Mouse (Mus musculus): ENCODE measurements at regions not wholly inside any gene's neighbourhood (a gene's known extent, or its start where the extent isn't known, plus 50 kb on each side); places are given as distances from the start of the nearest gene placed in this dataset.

GRCm38 (mm10) chr8:101815121-101815520 lies 970.3 kb downstream of the Cdh11 start:
- no peaks in the 10 kb centered on the region for H3K27me3 ChIP-seq (ENCODE audit: control insufficient read depth, insufficient read depth, low read length)
- 86% methylated on average over 1 of the region's 1 CpGs for WGBS
- H3K4me3 ChIP-seq (ENCODE audit: low read depth, low read length), result no peak overlapping the region
- no peak overlapping the region for H3K4me2 ChIP-seq
- ATAC-seq (ENCODE audit: low FRiP score) (0 out of 2 replicates have a peak, but pooled peaks have one; percentile 59), DNase-seq (ENCODE audit: low spot score, missing footprints) (no peak)
- H3K9me3 ChIP-seq (ENCODE audit: control insufficient read depth, low read length), result no peaks in the 10 kb centered on the region
- no peaks in the 10 kb centered on the region for H3K36me3 ChIP-seq (ENCODE audit: control insufficient read depth, insufficient read depth, low read length)
- H3K27ac ChIP-seq (ENCODE audit: low read depth, low read length), result no peak overlapping the region
- no peak overlapping the region for H3K9ac ChIP-seq (ENCODE audit: low read length)
- H3K4me1 ChIP-seq (ENCODE audit: control insufficient read depth, insufficient read depth, low read length), result no peaks in the 10 kb centered on the region

GRCm38 (mm10) chr8:101803561-101803960 lies 981.9 kb downstream of the Cdh11 start:
- no peak overlapping the region for H3K4me2 ChIP-seq
- H3K36me3 ChIP-seq (ENCODE audit: control insufficient read depth, insufficient read depth, low read length), result no peaks in the 10 kb centered on the region
- no peaks in the 10 kb centered on the region for H3K27me3 ChIP-seq (ENCODE audit: control insufficient read depth, insufficient read depth, low read length)
- no peak overlapping the region for H3K9ac ChIP-seq (ENCODE audit: low read length)
- no peak overlapping the region for H3K4me3 ChIP-seq (ENCODE audit: low read depth, low read length)
- no peak overlapping the region for H3K27ac ChIP-seq (ENCODE audit: low read depth, low read length)
- H3K9me3 ChIP-seq (ENCODE audit: control insufficient read depth, low read length), result no peaks in the 10 kb centered on the region
- ATAC-seq (ENCODE audit: low FRiP score) (no peak), DNase-seq (ENCODE audit: low spot score, missing footprints) (no peak)
- H3K4me1 ChIP-seq (ENCODE audit: control insufficient read depth, insufficient read depth, low read length), result no peaks in the 10 kb centered on the region
- 89% methylated on average over 2 of the region's 2 CpGs for WGBS

- Histone ChIP-seq H3K4me1 (ENCODE audit: control insufficient read depth, insufficient read depth, low read length) (no peaks in the 10 kb centered on the region), H3K9ac (ENCODE audit: low read length) (no peak overlapping the region), H3K9me3 (ENCODE audit: control insufficient read depth, low read length) (no peaks in the 10 kb centered on the region), H3K36me3 (ENCODE audit: control insufficient read depth, insufficient read depth, low read length) (no peaks in the 10 kb centered on the region), H3K27me3 (ENCODE audit: control insufficient read depth, insufficient read depth, low read length) (no peaks in the 10 kb centered on the region), H3K4me2 (no peak overlapping the region), H3K27ac (ENCODE audit: low read depth, low read length) (no peak overlapping the region), H3K4me3 (ENCODE audit: low read depth, low read length) (no peak overlapping the region)
- DNase-seq (ENCODE audit: low spot score, missing footprints) (no peak), ATAC-seq (ENCODE audit: low FRiP score) (no peak)
- WGBS, result 93% methylated on average over 6 of the region's 6 CpGs
Measured at GRCm38 (mm10) chr8:101802119-101802518, 983.3 kb downstream of the Cdh11 start.

- DNase-seq (ENCODE audit: low spot score, missing footprints) (no peak), ATAC-seq (ENCODE audit: low FRiP score) (no peak)
- Histone ChIP-seq H3K4me2 (no peak overlapping the region), H3K4me1 (ENCODE audit: control insufficient read depth, insufficient read depth, low read length) (no peaks in the 10 kb centered on the region), H3K27me3 (ENCODE audit: control insufficient read depth, insufficient read depth, low read length) (no peaks in the 10 kb centered on the region), H3K9me3 (ENCODE audit: control insufficient read depth, low read length) (no peaks in the 10 kb centered on the region), H3K9ac (ENCODE audit: low read length) (no peak overlapping the region), H3K36me3 (ENCODE audit: control insufficient read depth, insufficient read depth, low read length) (no peaks in the 10 kb centered on the region), H3K4me3 (ENCODE audit: low read depth, low read length) (no peak overlapping the region), H3K27ac (ENCODE audit: low read depth, low read length) (no peak overlapping the region)
- WGBS, result 88% methylated on average over 1 of the region's 1 CpGs
Measured at GRCm38 (mm10) chr8:101790785-101791184, 994.7 kb downstream of the Cdh11 start.

GRCm38 (mm10) chr8:101786876-101787275 lies 998.6 kb downstream of the Cdh11 start:
- Histone ChIP-seq H3K4me2 (no peak overlapping the region), H3K9ac (ENCODE audit: low read length) (no peak overlapping the region), H3K4me3 (ENCODE audit: low read depth, low read length) (no peak overlapping the region), H3K9me3 (ENCODE audit: control insufficient read depth, low read length) (no peaks in the 10 kb centered on the region), H3K27ac (ENCODE audit: low read depth, low read length) (no peak overlapping the region), H3K4me1 (ENCODE audit: control insufficient read depth, insufficient read depth, low read length) (no peaks in the 10 kb centered on the region), H3K27me3 (ENCODE audit: control insufficient read depth, insufficient read depth, low read length) (no peaks in the 10 kb centered on the region), H3K36me3 (ENCODE audit: control insufficient read depth, insufficient read depth, low read length) (no peaks in the 10 kb centered on the region)
- ATAC-seq (ENCODE audit: low FRiP score) (no peak), DNase-seq (ENCODE audit: low spot score, missing footprints) (no peak)

- 61% methylated on average over 2 of the region's 2 CpGs for WGBS
- H3K36me3 ChIP-seq (ENCODE audit: control insufficient read depth, insufficient read depth, low read length), result no peaks in the 10 kb centered on the region
- H3K27me3 ChIP-seq (ENCODE audit: control insufficient read depth, insufficient read depth, low read length), result no peaks in the 10 kb centered on the region
- H3K27ac ChIP-seq (ENCODE audit: low read depth, low read length), result no peak overlapping the region
- no peak overlapping the region for H3K9ac ChIP-seq (ENCODE audit: low read length)
- no peaks in the 10 kb centered on the region for H3K9me3 ChIP-seq (ENCODE audit: control insufficient read depth, low read length)
- peak; percentile 69 for DNase-seq (ENCODE audit: low spot score, missing footprints)
- no peak overlapping the region for H3K4me2 ChIP-seq
- ATAC-seq (ENCODE audit: low FRiP score), result peak; percentile 12; the same call in 1 of the 2 replicates
- no peaks in the 10 kb centered on the region for H3K4me1 ChIP-seq (ENCODE audit: control insufficient read depth, insufficient read depth, low read length)
- H3K4me3 ChIP-seq (ENCODE audit: low read depth, low read length), result no peak overlapping the region
Measured at GRCm38 (mm10) chr8:101782556-101782955, 1002.9 kb downstream of the Cdh11 start.

GRCm38 (mm10) chr8:101781942-101782341 lies 1003.5 kb downstream of the Cdh11 start:
- Histone ChIP-seq H3K9me3 (ENCODE audit: control insufficient read depth, low read length) (no peaks in the 10 kb centered on the region), H3K4me1 (ENCODE audit: control insufficient read depth, insufficient read depth, low read length) (no peaks in the 10 kb centered on the region), H3K27me3 (ENCODE audit: control insufficient read depth, insufficient read depth, low read length) (no peaks in the 10 kb centered on the region), H3K9ac (ENCODE audit: low read length) (no peak overlapping the region), H3K36me3 (ENCODE audit: control insufficient read depth, insufficient read depth, low read length) (no peaks in the 10 kb centered on the region), H3K4me3 (ENCODE audit: low read depth, low read length) (no peak overlapping the region), H3K27ac (ENCODE audit: low read depth, low read length) (no peak overlapping the region), H3K4me2 (no peak overlapping the region)
- no peak for ATAC-seq (ENCODE audit: low FRiP score)
- 75% methylated on average over 3 of the region's 3 CpGs for whole genome bisulfite sequencing
- peak; percentile 67 for DNase-seq (ENCODE audit: low spot score, missing footprints)

GRCm38 (mm10) chr8:101779966-101780365 lies 1005.5 kb downstream of the Cdh11 start:
- Histone ChIP-seq H3K4me2 (no peak overlapping the region), H3K9ac (ENCODE audit: low read length) (no peak overlapping the region), H3K9me3 (ENCODE audit: control insufficient read depth, low read length) (no peaks in the 10 kb centered on the region), H3K27me3 (ENCODE audit: control insufficient read depth, insufficient read depth, low read length) (no peaks in the 10 kb centered on the region), H3K36me3 (ENCODE audit: control insufficient read depth, insufficient read depth, low read length) (no peaks in the 10 kb centered on the region), H3K4me3 (ENCODE audit: low read depth, low read length) (no peak overlapping the region), H3K4me1 (ENCODE audit: control insufficient read depth, insufficient read depth, low read length) (no peaks in the 10 kb centered on the region), H3K27ac (ENCODE audit: low read depth, low read length) (no peak overlapping the region)
- ATAC-seq (ENCODE audit: low FRiP score) (peak; percentile 40; the same call in 1 of the 2 replicates), DNase-seq (ENCODE audit: low spot score, missing footprints) (peak; percentile 59)

GRCm38 (mm10) chr8:101767588-101767987 lies 1017.9 kb downstream of the Cdh11 start:
- no peaks in the 10 kb centered on the region for H3K27me3 ChIP-seq (ENCODE audit: control insufficient read depth, insufficient read depth, low read length)
- no peaks in the 10 kb centered on the region for H3K4me1 ChIP-seq (ENCODE audit: control insufficient read depth, insufficient read depth, low read length)
- DNase-seq (ENCODE audit: low spot score, missing footprints) (peak; percentile 12), ATAC-seq (ENCODE audit: low FRiP score) (no peak)
- H3K36me3 ChIP-seq (ENCODE audit: control insufficient read depth, insufficient read depth, low read length), result no peaks in the 10 kb centered on the region
- no peak overlapping the region for H3K9ac ChIP-seq (ENCODE audit: low read length)
- no peak overlapping the region for H3K4me3 ChIP-seq (ENCODE audit: low read depth, low read length)
- 57% methylated on average over 2 of the region's 2 CpGs for WGBS
- no peak overlapping the region for H3K27ac ChIP-seq (ENCODE audit: low read depth, low read length)
- no peaks in the 10 kb centered on the region for H3K9me3 ChIP-seq (ENCODE audit: control insufficient read depth, low read length)
- H3K4me2 ChIP-seq, result no peak overlapping the region

Data from midbrain, embryonic 11.5 days (tissue).